Mouse (Mus musculus) olfactory bulb, adult 2 months (tissue): ENCODE measurements at regions not wholly inside any gene's neighbourhood (a gene's known extent, or its start where the extent isn't known, plus 50 kb on each side); places are given as distances from the start of the nearest gene placed in this dataset.

Experiments used
- CTCF ChIP-seq: fragments of 200-500 bp; IDR thresholded peaks from 2 replicates; pipeline ENCODE4 v1.5.1; 2012; ENCODE audit warnings: low read depth, mild to moderate bottlenecking, low read length, moderate library complexity; ENCODE audit not compliant: insufficient read depth
- POLR2A ChIP-seq: fragments of 200-500 bp; IDR thresholded peaks from 2 replicates; pipeline ENCODE4 v1.6.1; 2012; ENCODE audit warnings: mild to moderate bottlenecking, low read depth, low read length, moderate library complexity; ENCODE audit not compliant: insufficient read depth

DNA sequence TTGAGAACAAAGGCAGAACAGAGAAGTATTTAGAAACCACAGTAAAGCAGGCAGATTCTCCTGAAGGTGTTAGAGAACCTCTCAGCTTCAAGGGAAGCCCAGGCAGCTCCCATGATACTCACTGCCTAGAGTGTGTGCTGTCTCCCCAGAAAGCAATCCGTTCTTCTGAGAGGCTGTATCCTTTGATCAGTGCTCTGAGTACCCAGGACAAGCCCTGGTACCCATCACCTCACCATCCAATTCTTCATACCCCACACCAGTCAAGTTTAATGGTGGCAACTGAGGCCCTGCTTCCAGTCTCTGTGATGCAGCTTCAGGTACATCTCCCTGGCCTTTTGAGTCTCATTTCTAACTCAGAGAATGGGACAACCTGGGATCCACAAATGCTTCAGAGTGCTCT is 242.1 kb upstream of the Xylt1 start:
- TF ChIP-seq CTCF (no peak), POLR2A (no peak)
